Mouse (Mus musculus) liver, embryonic 13.5 days (tissue): ENCODE measurements around the gene Nuak1. TPM values are rescaled to one million over a fixed set of nuclear protein-coding genes. Genes with fewer than 3 reads are reported as not detected.

ENCODE experiments used
- ATAC-seq: fragments of 200-750 bp; cut with Nextera tagmentation; 2 replicates; pipeline ENCODE4 v1.8.0; 2017; ENCODE audit warnings: low read depth, mild to moderate bottlenecking, moderate number of reproducible peaks, moderate library complexity
- DNase-seq: peaks from one replicate; pipeline ENCODE4 v3.0.0; 2022
- H3K27ac ChIP-seq: fragments of 300-500 bp; sonication (generic); 2 replicates; pipeline ENCODE4 v1.5.1; 2015; ENCODE audit warnings: moderate library complexity, mild to moderate bottlenecking, inconsistent platforms
- H3K27me3 ChIP-seq: fragments of 300-500 bp; sonication (generic); 2 replicates; pipeline ENCODE4 v1.6.1; 2015; ENCODE audit warnings: mild to moderate bottlenecking, inconsistent platforms
- H3K36me3 ChIP-seq: fragments of 300-500 bp; sonication (generic); 2 replicates; pipeline ENCODE4 v1.6.1; 2015; ENCODE audit warnings: mild to moderate bottlenecking, inconsistent platforms
- H3K4me1 ChIP-seq: fragments of 300-500 bp; sonication (generic); replicated peaks from 2 replicates; pipeline ENCODE4 v1.6.1; 2015; ENCODE audit warnings: inconsistent platforms
- H3K4me2 ChIP-seq: fragments of 300-500 bp; sonication (generic); 2 replicates; pipeline ENCODE4 v1.6.1; 2015; ENCODE audit warnings: inconsistent platforms, mild to moderate bottlenecking, moderate library complexity
- H3K4me3 ChIP-seq: fragments of 300-500 bp; sonication (generic); replicated peaks from 2 replicates; pipeline ENCODE4 v1.5.1; 2015; ENCODE audit warnings: mild to moderate bottlenecking, inconsistent platforms
- H3K9ac ChIP-seq: fragments of 300-500 bp; sonication (generic); 2 replicates; pipeline ENCODE4 v1.6.1; 2015; ENCODE audit warnings: mild to moderate bottlenecking, inconsistent platforms
- H3K9me3 ChIP-seq: fragments of 300-500 bp; sonication (generic); replicated peaks from 2 replicates; pipeline ENCODE4 v1.6.1; 2016; ENCODE audit warnings: inconsistent platforms
- WGBS: fragments of 180-500 bp; shearing (Covaris S2); methylation state at CpG from one replicate; pipeline ENCODE4 v1.1.7; 2015; ENCODE audit not compliant: insufficient replicate concordance; 5-methylcytosine and 5-hydroxymethylcytosine counted together
- polyA plus RNA-seq: library from polyadenylated mRNA; unstranded; fragments of >200 nt; fragmentation: Nextera tagmentation; extraction: Ambion mirVana; gene quantifications from 2 replicates; pipeline ENCODE4 v1.2.1, GENCODE M21; 2015

Gene Nuak1
- polyA plus RNA-seq, 1 experiment from 2014 or later, result 0.12 TPM

- H3K9ac ChIP-seq, result no peak overlapping the region
- no peaks in the 10 kb centered on the region for H3K27me3 ChIP-seq
- H3K9me3 ChIP-seq, result no peaks in the 10 kb centered on the region
- no peak for DNase-seq
- no peak overlapping the region for H3K4me3 ChIP-seq
- no peak overlapping the region for H3K4me2 ChIP-seq
- H3K36me3 ChIP-seq, result no peaks in the 10 kb centered on the region
- no peak overlapping the region for H3K27ac ChIP-seq
- peak; percentile 47 for ATAC-seq
- H3K4me1 ChIP-seq, result 0 out of 2 replicates have a peak, but pooled peaks cover 4% of the 10 kb centered on the region
- WGBS, result 59% methylated on average over 7 of the region's 7 CpGs
These were observed 16.0 kb downstream of the Nuak1 start for GRCm38 (mm10) chr10:84424374-84424773.

GRCm38 (mm10) chr10:84423903-84424302 lies 16.5 kb downstream of the Nuak1 start:
- Histone ChIP-seq H3K4me2 (no peak overlapping the region), H3K4me1 (0 out of 2 replicates have a peak, but pooled peaks cover 4% of the 10 kb centered on the region), H3K36me3 (no peaks in the 10 kb centered on the region), H3K27me3 (no peaks in the 10 kb centered on the region), H3K9me3 (no peaks in the 10 kb centered on the region), H3K4me3 (no peak overlapping the region), H3K9ac (no peak overlapping the region), H3K27ac (no peak overlapping the region)
- 52% methylated on average over 5 of the region's 5 CpGs for WGBS
- ATAC-seq (no peak), DNase-seq (no peak)

GRCm38 (mm10) chr10:84420589-84420988 lies 19.8 kb downstream of the Nuak1 start:
- H3K4me3 ChIP-seq, result no peak overlapping the region
- H3K4me1 ChIP-seq, result 0 out of 2 replicates have a peak, but pooled peaks cover 4% of the 10 kb centered on the region
- ATAC-seq (no peak), DNase-seq (no peak)
- H3K9ac ChIP-seq, result no peak overlapping the region
- H3K27ac ChIP-seq, result no peak overlapping the region
- H3K9me3 ChIP-seq, result no peaks in the 10 kb centered on the region
- no peaks in the 10 kb centered on the region for H3K36me3 ChIP-seq
- 78% methylated on average over 6 of the region's 6 CpGs for WGBS
- H3K27me3 ChIP-seq, result no peaks in the 10 kb centered on the region
- H3K4me2 ChIP-seq, result no peak overlapping the region

GRCm38 (mm10) chr10:84418421-84418820 lies 22.0 kb downstream of the Nuak1 start:
- Histone ChIP-seq H3K4me1 (no peaks in the 10 kb centered on the region), H3K9ac (no peak overlapping the region), H3K9me3 (no peaks in the 10 kb centered on the region), H3K27ac (no peak overlapping the region), H3K4me3 (no peak overlapping the region), H3K4me2 (no peak overlapping the region), H3K27me3 (no peaks in the 10 kb centered on the region), H3K36me3 (no peaks in the 10 kb centered on the region)
- ATAC-seq, result no peak
- no peak for DNase-seq

- ATAC-seq (no peak), DNase-seq (no peak)
- Histone ChIP-seq H3K36me3 (no peaks in the 10 kb centered on the region), H3K9ac (no peak overlapping the region), H3K27me3 (no peaks in the 10 kb centered on the region), H3K4me3 (no peak overlapping the region), H3K4me1 (no peaks in the 10 kb centered on the region), H3K9me3 (no peaks in the 10 kb centered on the region), H3K4me2 (no peak overlapping the region), H3K27ac (no peak overlapping the region)
- WGBS, result 72% methylated on average over 8 of the region's 8 CpGs
These were observed 23.6 kb downstream of the Nuak1 start for GRCm38 (mm10) chr10:84416752-84417151.

- H3K9me3 ChIP-seq, result no peaks in the 10 kb centered on the region
- DNase-seq, result no peak
- no peak overlapping the region for H3K27ac ChIP-seq
- H3K9ac ChIP-seq, result no peak overlapping the region
- no peak overlapping the region for H3K4me3 ChIP-seq
- WGBS, result 65% methylated on average over 8 of the region's 8 CpGs
- H3K27me3 ChIP-seq, result no peaks in the 10 kb centered on the region
- no peak for ATAC-seq
- no peaks in the 10 kb centered on the region for H3K4me1 ChIP-seq
- no peak overlapping the region for H3K4me2 ChIP-seq
- H3K36me3 ChIP-seq, result no peaks in the 10 kb centered on the region
These were observed 25.3 kb downstream of the Nuak1 start for GRCm38 (mm10) chr10:84414981-84415700.

- WGBS, result 63% methylated on average over 6 of the region's 6 CpGs
- no peak overlapping the region for H3K4me2 ChIP-seq
- no peaks in the 10 kb centered on the region for H3K4me1 ChIP-seq
- H3K9ac ChIP-seq, result no peak overlapping the region
- H3K27me3 ChIP-seq, result no peaks in the 10 kb centered on the region
- H3K4me3 ChIP-seq, result no peak overlapping the region
- H3K27ac ChIP-seq, result no peak overlapping the region
- H3K9me3 ChIP-seq, result no peaks in the 10 kb centered on the region
- ATAC-seq, result no peak
- no peak for DNase-seq
- H3K36me3 ChIP-seq, result no peaks in the 10 kb centered on the region
These were observed 27.1 kb downstream of the Nuak1 start for GRCm38 (mm10) chr10:84413310-84413709.

DNA sequence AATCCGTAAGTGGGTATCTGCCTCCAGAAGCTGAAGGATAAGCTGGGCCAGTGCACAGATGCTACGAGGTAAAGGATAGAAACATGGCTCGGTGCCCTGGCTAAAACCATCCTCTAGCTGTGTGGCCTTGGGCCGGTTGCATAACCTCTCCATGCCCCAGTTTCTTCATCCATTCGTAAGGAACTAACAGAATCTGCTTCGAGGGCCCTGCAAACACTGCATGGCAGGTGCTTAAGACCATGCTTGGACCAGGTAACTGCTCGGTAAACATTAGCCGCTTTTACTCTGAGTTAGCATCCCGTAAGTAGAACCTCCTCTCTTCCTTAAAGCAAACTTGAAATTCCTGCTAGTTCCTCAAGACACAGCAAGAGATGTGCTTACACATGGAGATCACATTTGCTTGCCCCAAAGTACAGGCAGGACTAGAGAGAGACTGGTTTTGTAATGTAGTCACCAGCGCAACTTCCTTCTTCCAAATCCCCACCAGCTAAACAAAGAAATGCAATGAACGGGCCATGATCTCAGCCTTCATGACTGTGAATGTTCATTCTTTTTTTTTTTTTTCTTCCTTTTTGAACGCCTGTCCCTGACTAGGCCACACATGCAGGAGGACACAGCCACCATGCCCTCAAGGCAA lies 28.0 kb downstream of the Nuak1 start:
- 60% methylated on average over 12 of the region's 12 CpGs for WGBS

DNA sequence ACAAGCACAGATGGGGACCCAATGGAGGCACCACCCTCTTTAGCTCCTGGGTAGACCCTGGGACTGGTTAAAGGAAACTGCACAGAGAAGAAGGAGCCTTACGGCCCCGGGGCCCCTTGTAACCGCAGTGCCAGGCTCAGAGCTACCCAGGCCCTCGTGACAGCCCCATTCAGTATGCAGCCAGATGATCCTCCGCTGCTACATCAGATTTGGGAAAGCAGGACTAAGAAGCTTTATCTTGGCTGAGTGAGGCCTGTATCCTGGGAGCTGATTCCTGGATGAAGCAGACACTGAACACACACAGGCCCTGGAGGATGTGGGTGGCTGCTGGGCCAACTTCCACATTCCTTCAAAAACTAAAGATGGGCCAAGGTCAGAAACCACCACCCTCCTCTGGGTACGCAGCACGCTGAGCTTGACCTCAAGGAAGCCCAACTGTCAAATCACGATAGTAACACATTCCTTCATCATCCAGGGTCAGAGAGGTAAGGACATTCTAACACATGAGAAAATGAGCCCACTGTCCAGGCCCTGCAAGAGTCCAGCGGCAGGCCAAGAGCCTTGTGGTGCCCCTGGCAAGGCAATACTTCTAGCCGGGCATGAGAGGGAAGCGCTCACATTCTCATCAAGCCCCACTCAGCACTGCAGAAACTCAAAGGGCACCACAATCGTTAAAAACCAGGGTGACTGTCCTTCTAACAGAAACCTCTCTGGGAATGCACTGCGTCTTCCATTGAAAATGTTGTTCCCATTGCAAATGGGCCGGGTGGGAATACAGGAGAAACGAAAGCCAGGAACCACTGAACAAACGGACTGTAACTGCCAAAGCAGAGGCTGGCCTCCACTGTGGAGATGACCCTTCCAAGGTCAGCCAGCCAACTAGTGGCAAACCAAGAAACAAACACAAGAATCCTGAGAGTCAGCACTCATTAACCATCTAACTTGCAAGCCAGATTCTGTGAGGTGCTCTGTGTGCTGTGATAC lies 29.0 kb downstream of the Nuak1 start:
- no peaks in the 10 kb centered on the region for H3K27me3 ChIP-seq
- H3K4me3 ChIP-seq, result no peak overlapping the region
- H3K4me1 ChIP-seq, result no peaks in the 10 kb centered on the region
- H3K36me3 ChIP-seq, result no peaks in the 10 kb centered on the region
- H3K27ac ChIP-seq, result no peak overlapping the region
- 68% methylated on average over 16 of the region's 16 CpGs for WGBS
- DNase-seq, result no peak
- H3K9me3 ChIP-seq, result no peaks in the 10 kb centered on the region
- ATAC-seq, result no peak
- H3K9ac ChIP-seq, result no peak overlapping the region
- no peak overlapping the region for H3K4me2 ChIP-seq

More for the DNA sequence above, 28.0 kb downstream of the Nuak1 start:
- H3K9ac ChIP-seq, result no peak overlapping the region
- no peaks in the 10 kb centered on the region for H3K4me1 ChIP-seq
- H3K36me3 ChIP-seq, result no peaks in the 10 kb centered on the region
- no peaks in the 10 kb centered on the region for H3K27me3 ChIP-seq
- H3K4me3 ChIP-seq, result no peak overlapping the region
- H3K4me2 ChIP-seq, result no peak overlapping the region
- H3K9me3 ChIP-seq, result no peaks in the 10 kb centered on the region
- no peak for ATAC-seq
- no peak overlapping the region for H3K27ac ChIP-seq
- no peak for DNase-seq

GRCm38 (mm10) chr10:84408965-84409660 lies 31.3 kb downstream of the Nuak1 start:
- ATAC-seq (no peak), DNase-seq (no peak)
- Histone ChIP-seq H3K9me3 (no peaks in the 10 kb centered on the region), H3K36me3 (no peaks in the 10 kb centered on the region), H3K9ac (no peak overlapping the region), H3K4me1 (no peaks in the 10 kb centered on the region), H3K4me2 (no peak overlapping the region), H3K27me3 (no peaks in the 10 kb centered on the region), H3K27ac (no peak overlapping the region), H3K4me3 (no peak overlapping the region)
- WGBS, result 63% methylated on average over 13 of the region's 13 CpGs
